ENCODE assay signal across 14 mouse cellular contexts in the genomic region with DNA sequence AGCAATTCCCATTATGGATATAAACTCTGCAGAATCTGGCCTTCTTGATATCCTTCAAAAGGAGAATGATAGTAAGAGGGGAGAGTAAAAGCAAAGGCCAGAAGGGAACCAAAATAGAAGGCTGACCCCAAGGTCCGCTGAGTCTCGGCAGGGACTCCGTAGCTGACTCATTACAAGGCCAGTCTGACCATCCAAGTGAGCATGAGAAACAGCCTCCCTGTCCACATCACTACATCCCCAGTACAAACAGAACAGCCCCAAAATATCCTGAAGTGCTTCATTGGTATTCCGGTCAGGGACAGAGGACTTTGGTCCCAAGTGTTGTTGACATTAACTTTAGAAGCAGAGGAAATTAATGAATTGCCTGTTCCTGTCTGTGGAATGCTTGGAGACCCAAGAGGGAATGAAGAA.
A peak's percentile ranks its signal among the peaks of the same experiment; 100 is the strongest.
DNase-seq lines count a peak whose midpoint lies in the region; ATAC-seq and TF ChIP-seq lines count a peak whose summit lies in the region.
"Had no signal": no experiment of that assay in that cellular context is flagged by ENCODE, and none has a peak within 500 bp of the region (broad histone marks: within the 10 kb centered on the region; RNA-seq: fewer than 3 reads in every experiment).

No protein-coding gene starts in this region.

- no peak for ATAC-seq in kidney, embryonic 14.5 days (ENCODE audit: low FRiP score, low TSS enrichment)
- ATAC-seq in lung, postnatal 0 days = peak; percentile 54
- ATAC-seq in heart, embryonic 11.5 days (replicated peaks; ENCODE audit: insufficient number of reproducible peaks, low FRiP score, low TSS enrichment) = no peak
- ATAC-seq in megakaryocyte progenitor cell, adult 5-6 weeks (replicated peaks; ENCODE audit: poor library complexity) = no peak

- no peaks in the 10 kb centered on the region for H3K27me3 ChIP-seq in kidney, embryonic 14.5 days (ENCODE audit: control insufficient read depth, insufficient read depth, low read length)
- H3K27me3 ChIP-seq in lung, postnatal 0 days (replicated peaks; ENCODE audit: insufficient read depth, low read length) = no peaks in the 10 kb centered on the region
- no peaks in the 10 kb centered on the region for H3K27me3 ChIP-seq in heart, embryonic 11.5 days (ENCODE audit: control insufficient read depth, insufficient read depth, low read length)
- H3K27me3 ChIP-seq: liver, embryonic 15.5 days had no signal

- H3K9me3 ChIP-seq in kidney, embryonic 14.5 days (ENCODE audit: control insufficient read depth, low read length) = no peaks in the 10 kb centered on the region
- no peaks in the 10 kb centered on the region for H3K9me3 ChIP-seq in lung, postnatal 0 days (ENCODE audit: low read length)
- no peaks in the 10 kb centered on the region for H3K9me3 ChIP-seq in heart, embryonic 11.5 days (replicated peaks; ENCODE audit: control insufficient read depth, low read length)
- H3K9me3 ChIP-seq: liver, embryonic 15.5 days had no signal

- 0 out of 2 replicates have a peak, but pooled peaks cover 2% of the 10 kb centered on the region for H3K4me1 ChIP-seq in kidney, embryonic 14.5 days (ENCODE audit: control insufficient read depth, insufficient read depth, low read length)
- no peaks in the 10 kb centered on the region for H3K4me1 ChIP-seq in lung, postnatal 0 days (ENCODE audit: insufficient read depth, low read depth, low read length)
- H3K4me1 ChIP-seq in heart, embryonic 11.5 days (ENCODE audit: control insufficient read depth, insufficient read depth, low read length) = no peaks in the 10 kb centered on the region
- H3K4me1 ChIP-seq: liver, embryonic 15.5 days had no signal

- no peak overlapping the region for H3K4me3 ChIP-seq in kidney, embryonic 14.5 days (ENCODE audit: low read length)
- no peak overlapping the region for H3K4me3 ChIP-seq in lung, postnatal 0 days (ENCODE audit: low read depth, low read length)
- no peak overlapping the region for H3K4me3 ChIP-seq in heart, embryonic 11.5 days (ENCODE audit: low read depth, low read length)
- H3K4me3 ChIP-seq: liver, embryonic 15.5 days had no signal

- no peak overlapping the region for H3K27ac ChIP-seq in kidney, embryonic 14.5 days (ENCODE audit: low read depth, low read length)
- H3K27ac ChIP-seq in lung, postnatal 0 days (ENCODE audit: low read length) = no peak overlapping the region
- H3K27ac ChIP-seq in heart, embryonic 11.5 days (ENCODE audit: low read depth, low read length) = no peak overlapping the region
- H3K27ac ChIP-seq: liver, embryonic 15.5 days had no signal

- no peak for TF ChIP-seq EP300 in lung, postnatal 0 days (IDR thresholded peaks at IDR 0.05)

- H3K36me3 ChIP-seq in kidney, embryonic 14.5 days (ENCODE audit: control insufficient read depth, insufficient read depth, low read length) = no peaks in the 10 kb centered on the region
- no peaks in the 10 kb centered on the region for H3K36me3 ChIP-seq in lung, postnatal 0 days (ENCODE audit: insufficient read depth, low read length)
- no peaks in the 10 kb centered on the region for H3K36me3 ChIP-seq in heart, embryonic 11.5 days (ENCODE audit: control insufficient read depth, insufficient read depth, low read length)
- H3K36me3 ChIP-seq: G1E; liver, embryonic 15.5 days had no signal

- H3K9ac ChIP-seq in kidney, embryonic 14.5 days (ENCODE audit: low read depth, low read length) = no peak overlapping the region
- H3K9ac ChIP-seq in lung, postnatal 0 days (replicated peaks; ENCODE audit: low read depth) = no peak overlapping the region
- no peak overlapping the region for H3K9ac ChIP-seq in heart, embryonic 11.5 days (ENCODE audit: low read depth, low read length)
- H3K9ac ChIP-seq: liver, embryonic 15.5 days had no signal

- 65% methylated on average over 4 of the region's 4 CpGs for WGBS in kidney, embryonic 14.5 days
- WGBS in lung, postnatal 0 days = 45% methylated on average over 4 of the region's 4 CpGs
- WGBS in heart, embryonic 11.5 days (ENCODE audit: insufficient replicate concordance) = 77% methylated on average over 4 of the region's 4 CpGs

- peak; percentile 3 for DNase-seq in kidney, adult 11 months
- DNase-seq in NIH3T3 (ENCODE audit: low read depth) = peak; percentile 56
- peak; percentile 7 to 14 for DNase-seq in kidney, adult 8-10 months
- DNase-seq in lung, postnatal 0 days (ENCODE audit: low spot score) = peak; percentile 9
- DNase-seq in cerebellum, adult 9-11 months = no peak
- DNase-seq: cerebellum, adult 11-12 months; heart, adult 11 months; heart, postnatal 14 days; midbrain, embryonic 14.5 days had no signal

- H3K4me2 ChIP-seq in kidney, embryonic 14.5 days (replicated peaks; ENCODE audit: low read depth, low read length) = no peak overlapping the region
- H3K4me2 ChIP-seq in lung, postnatal 0 days (replicated peaks; ENCODE audit: low read depth, low read length) = no peak overlapping the region
- H3K4me2 ChIP-seq in heart, embryonic 11.5 days = no peak overlapping the region
- H3K4me2 ChIP-seq: liver, embryonic 15.5 days had no signal

- no peak for TF ChIP-seq CTCF in lung, postnatal 0 days (IDR thresholded peaks at IDR 0.05)
